30 mouse cellular contexts compared by ENCODE assay signal in the genomic region with DNA sequence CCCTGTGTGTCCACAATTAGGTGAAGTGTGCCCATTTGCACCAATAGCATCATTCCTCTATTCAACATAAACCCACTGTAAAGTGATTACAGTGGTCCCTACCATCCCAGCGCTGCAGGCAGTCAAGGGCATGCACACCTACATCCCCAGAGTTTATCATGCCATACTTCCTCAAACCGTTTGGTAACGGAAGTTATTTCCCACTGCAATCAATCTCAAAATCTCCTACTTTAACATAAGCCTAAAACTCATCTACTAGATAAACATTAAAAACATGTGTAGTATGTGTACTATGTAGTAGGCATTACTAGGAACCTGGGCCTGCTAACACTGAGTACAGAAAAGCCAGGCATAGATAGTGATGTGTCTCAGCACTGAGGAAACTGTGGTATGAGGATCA. TPM values are rescaled to one million over a fixed set of nuclear protein-coding genes. Genes with fewer than 3 reads are reported as not detected.
DNase-seq lines count a peak whose midpoint lies in the region; ATAC-seq and TF ChIP-seq lines count a peak whose summit lies in the region.
"Had no signal": no experiment of that assay in that cellular context is flagged by ENCODE, and none has a peak within 500 bp of the region (broad histone marks: within the 10 kb centered on the region; RNA-seq: fewer than 3 reads in every experiment).

No protein-coding gene starts in this region.

- DNase-seq in 416B (ENCODE audit: low read depth) = peak; percentile 7
- peak; percentile 63 for DNase-seq in MEL (ENCODE audit: low read depth, low spot score)
- peak; percentile 28 for DNase-seq in naive thymus-derived CD4-positive, alpha-beta T cell, adult 2 months (ENCODE audit: low read depth)
- no peak for DNase-seq in thymus, postnatal 4 days
- DNase-seq in lung, adult 18-20 months = no peak
- DNase-seq: adrenal gland, adult 2 months; adrenal gland, postnatal 10 days; adrenal gland, postnatal 25 days; B cell, adult 2 months; cerebellum, adult 11 months; cerebellum, adult 18-20 months; cerebellum, adult 8-10 months; cerebellum, adult 9-11 months; cerebellum, postnatal 14 days; cerebellum, postnatal 36 days; embryo, embryonic 11 days had no signal

- H3K36me3 ChIP-seq in megakaryocyte, embryonic 14.5 days (replicated peaks; ENCODE audit: low read length) = peaks cover 18% of the 10 kb centered on the region
- peaks cover 0 to 25% of the 10 kb centered on the region in 2 experiments; a peak in 2 of 4 replicates for H3K36me3 ChIP-seq in MEL (ENCODE audit: control insufficient read depth in 1 of 2, insufficient read depth in 2 of 2, low read length in 2 of 2)
- H3K36me3 ChIP-seq: embryonic facial prominence, embryonic 13.5 days; embryonic facial prominence, embryonic 15.5 days; forebrain, embryonic 10.5 days; forebrain, embryonic 12.5 days had no signal

- no peak for TF ChIP-seq CTCF in MEL (IDR thresholded peaks at IDR 0.05 in 2 of 3, conservative IDR thresholded peaks at IDR 0.05 in 1 of 3; ENCODE audit: control insufficient read depth in 1 of 3, insufficient read depth in 1 of 3, low read depth in 2 of 3, low read length in 3 of 3, poor library complexity in 1 of 3, severe bottlenecking in 1 of 3)

- peaks cover 32% of the 10 kb centered on the region for H3K79me2 ChIP-seq in MEL (ENCODE audit: control insufficient read depth, insufficient read depth, low read length, poor library complexity)

- ATAC-seq in megakaryocyte, adult 5-6 weeks (ENCODE audit: poor library complexity, severe bottlenecking) = no peak
- ATAC-seq: CD4-positive, CD25-positive, alpha-beta regulatory T cell, adult 4 months; forebrain, embryonic 14.5 days; forebrain, embryonic 16.5 days had no signal

- no peaks in the 10 kb centered on the region for H3K9me3 ChIP-seq in megakaryocyte, embryonic 14.5 days
- H3K9me3 ChIP-seq in MEL (replicated peaks; ENCODE audit: insufficient read depth, low read length) = no peaks in the 10 kb centered on the region
- H3K9me3 ChIP-seq: embryonic facial prominence, embryonic 13.5 days; embryonic facial prominence, embryonic 15.5 days; forebrain, embryonic 10.5 days; forebrain, embryonic 12.5 days; G1E had no signal

- peak overlapping the region; percentile 78 for H3K4me3 ChIP-seq in megakaryocyte, embryonic 14.5 days (replicated peaks)
- no peak overlapping the region for H3K4me3 ChIP-seq in MEL (ENCODE audit: control insufficient read depth in 1 of 2, insufficient read depth in 1 of 2, low read depth in 2 of 2, low read length in 2 of 2)
- H3K4me3 ChIP-seq: embryonic facial prominence, embryonic 13.5 days; embryonic facial prominence, embryonic 15.5 days; erythroblast, embryonic 14.5 days; forebrain, embryonic 10.5 days; forebrain, embryonic 12.5 days had no signal

- peaks cover 67% of the 10 kb centered on the region for H3K4me1 ChIP-seq in megakaryocyte, embryonic 14.5 days
- H3K4me1 ChIP-seq in MEL (ENCODE audit: control insufficient read depth in 1 of 2, insufficient read depth in 2 of 2, low read length in 2 of 2) = peaks cover 10 to 19% of the 10 kb centered on the region in 2 experiments

- TF ChIP-seq RAD21 in MEL (IDR thresholded peaks at IDR 0.05; ENCODE audit: low read depth, low read length) = no peak

- TF ChIP-seq POLR2A in MEL (IDR thresholded peaks at IDR 0.05; ENCODE audit: control insufficient read depth in 1 of 2, insufficient read depth in 1 of 2, low read depth in 1 of 2, low read length in 2 of 2, poor library complexity in 1 of 2) = no peak

- TF ChIP-seq EP300 in MEL (IDR thresholded peaks at IDR 0.05; ENCODE audit: low read depth in 1 of 2, low read length in 2 of 2) = peak; percentile 69 to 77

- H3K9ac ChIP-seq in MEL (ENCODE audit: control insufficient read depth, low read depth, low read length, poor library complexity, severe bottlenecking) = no peak overlapping the region; the same call in 1 of the 2 replicates
- H3K9ac ChIP-seq: embryonic facial prominence, embryonic 13.5 days; embryonic facial prominence, embryonic 15.5 days; forebrain, embryonic 12.5 days had no signal

- H3K27me3 ChIP-seq in megakaryocyte, embryonic 14.5 days (replicated peaks) = no peaks in the 10 kb centered on the region
- no peaks in the 10 kb centered on the region for H3K27me3 ChIP-seq in MEL (ENCODE audit: control insufficient read depth in 1 of 2, insufficient read depth in 2 of 2, low read length in 2 of 2)
- H3K27me3 ChIP-seq: CH12.LX; embryonic facial prominence, embryonic 13.5 days; embryonic facial prominence, embryonic 15.5 days; forebrain, embryonic 12.5 days had no signal

- peak overlapping the region; percentile 61 for H3K27ac ChIP-seq in MEL (ENCODE audit: control insufficient read depth, low read depth, low read length)
- H3K27ac ChIP-seq: embryonic facial prominence, embryonic 13.5 days; embryonic facial prominence, embryonic 15.5 days; forebrain, embryonic 10.5 days; forebrain, embryonic 12.5 days had no signal

TF ChIP-seq in MEL, 35 proteins besides CTCF, POLR2A, EP300 and RAD21:
- TF ChIP-seq E2F4 (IDR thresholded peaks at IDR 0.05; ENCODE audit: borderline replicate concordance, low read depth, low read length) = no peak
- 0 out of 2 replicates have a peak, but pooled peaks have one; percentile 43 for TF ChIP-seq MYB (IDR thresholded peaks at IDR 0.05; ENCODE audit: low read depth, low read length)
- TF ChIP-seq NRF1 (IDR thresholded peaks at IDR 0.05; ENCODE audit: insufficient read depth, low read depth, low read length, poor library complexity, severe bottlenecking) = no peak
- no peak for TF ChIP-seq ZNF384 (IDR thresholded peaks at IDR 0.05; ENCODE audit: low read depth, low read length)
- TF ChIP-seq SIN3A (IDR thresholded peaks at IDR 0.05; ENCODE audit: low read length) = 0 out of 2 replicates have a peak, but pooled peaks have one; percentile 54
- TF ChIP-seq CHD1 (IDR thresholded peaks at IDR 0.05; ENCODE audit: low read depth, low read length) = no peak
- TF ChIP-seq ETS1 (IDR thresholded peaks at IDR 0.05; ENCODE audit: low read depth, low read length) = 0 out of 2 replicates have a peak, but pooled peaks have one; percentile 51
- no peak for TF ChIP-seq BHLHE40 (IDR thresholded peaks at IDR 0.05; ENCODE audit: borderline replicate concordance, low read depth, low read length)
- TF ChIP-seq ZC3H11A (IDR thresholded peaks at IDR 0.05; ENCODE audit: low read depth, low read length) = no peak
- TF ChIP-seq KAT2A (conservative IDR thresholded peaks at IDR 0.05; ENCODE audit: low read depth, low read length) = no peak
- no peak for TF ChIP-seq HCFC1 (IDR thresholded peaks at IDR 0.05; ENCODE audit: low read depth, low read length)
- TF ChIP-seq MAFK (IDR thresholded peaks at IDR 0.05; ENCODE audit: borderline replicate concordance, low read depth, low read length) = no peak
- TF ChIP-seq GATA1 (IDR thresholded peaks at IDR 0.05; ENCODE audit: low read depth, low read length) = peak; percentile 61
- TF ChIP-seq TBP (IDR thresholded peaks at IDR 0.05; ENCODE audit: low read depth, low read length) = no peak
- TF ChIP-seq POLR2AphosphoS2 (IDR thresholded peaks at IDR 0.05; ENCODE audit: low read length) = no peak
- no peak for TF ChIP-seq MAX (IDR thresholded peaks at IDR 0.05; ENCODE audit: low read length)
- no peak for TF ChIP-seq MAZ (IDR thresholded peaks at IDR 0.05; ENCODE audit: low read depth, low read length)
- no peak for TF ChIP-seq CHD2 (IDR thresholded peaks at IDR 0.05; ENCODE audit: low read length)

RNA-seq across cellular contexts. Expression of a gene that starts 2.8 kb away (rescaled TPM):
- polyA plus RNA-seq in megakaryocyte, embryonic 14.5 days (2012; ENCODE audit: insufficient read depth, low replicate concordance) = 1.8 and 3.9 TPM in 2 replicates
- total RNA-seq in megakaryocyte, adult 5-6 weeks (2015) = 51.4 and 59.8 TPM in 2 replicates
- total RNA-seq in megakaryocyte, adult 5-6 weeks (2017) = 51.5 and 53.6 TPM in 2 replicates
- total RNA-seq in MEL (2012; rRNA removed) = 26.0 and 27.0 TPM in 2 replicates
- 10 to 100 TPM in 1 of 2 experiments, not detected in 1; 22.1 TPM for polyA plus RNA-seq in MEL (2012; ENCODE audit: insufficient read depth in 1 of 2, insufficient read length in 2 of 2, low read depth in 1 of 2, low replicate concordance in 2 of 2, missing spikeins in 1 of 2)

RNA-seq across cellular contexts. Expression of a gene that starts 3.0 kb away (rescaled TPM):
- polyA plus RNA-seq in megakaryocyte, embryonic 14.5 days (2012; ENCODE audit: insufficient read depth, low replicate concordance) = not detected in 2 replicates
- 0.07 TPM in 1 of 2 replicates, not detected in the other for total RNA-seq in megakaryocyte, adult 5-6 weeks (2015)
- 0.59 TPM in 1 of 2 replicates, not detected in the other for total RNA-seq in megakaryocyte, adult 5-6 weeks (2017)
- total RNA-seq in MEL (2012; rRNA removed) = not detected in 2 replicates
- not detected for polyA plus RNA-seq in MEL (2012; ENCODE audit: insufficient read depth in 1 of 2, insufficient read length in 2 of 2, low read depth in 1 of 2, low replicate concordance in 2 of 2, missing spikeins in 1 of 2)
- total RNA-seq: adrenal gland, adult 2 months; adrenal gland, postnatal 25 days; CH12.LX; common myeloid progenitor, adult 5-6 weeks had no signal
- polyA plus RNA-seq: adrenal gland, adult 2 months; CD4-positive, CD25-positive, alpha-beta regulatory T cell, adult 4 months; erythroblast, embryonic 14.5 days; forebrain, embryonic 14.5 days; G1E had no signal

RNA-seq across cellular contexts. Expression of a gene that starts 23.5 kb away (rescaled TPM):
- polyA plus RNA-seq in megakaryocyte, embryonic 14.5 days (2012; ENCODE audit: insufficient read depth, low replicate concordance) = not detected in 2 replicates
- total RNA-seq in megakaryocyte, adult 5-6 weeks (2015) = 0.65 and 0.98 TPM in 2 replicates
- total RNA-seq in megakaryocyte, adult 5-6 weeks (2017) = 0.98 and 1.3 TPM in 2 replicates
- total RNA-seq in MEL (2012; rRNA removed) = 0.19 and 0.26 TPM in 2 replicates
- polyA plus RNA-seq in MEL (2012; ENCODE audit: insufficient read depth in 1 of 2, insufficient read length in 2 of 2, low read depth in 1 of 2, low replicate concordance in 2 of 2, missing spikeins in 1 of 2) = under 1 TPM in 1 of 2 experiments, not detected in 1; 0.08 TPM
- polyA plus RNA-seq: embryonic facial prominence, embryonic 11.5 days; embryonic facial prominence, embryonic 13.5 days; embryonic facial prominence, embryonic 15.5 days; erythroblast, embryonic 14.5 days; forebrain, embryonic 10.5 days; forebrain, embryonic 12.5 days; forebrain, embryonic 16.5 days; G1E had no signal

Comparison
In these comparisons a context has a peak if more than half of its experiments do, and no peak if none do; other contexts are left out.
1. DNase-seq: peak in 416B (single experiment), MEL (single experiment) and naive thymus-derived CD4-positive, alpha-beta T cell, adult 2 months (single experiment); none in thymus, postnatal 4 days (single experiment) and lung, adult 18-20 months (0 of 2).